Mouse (Mus musculus): ENCODE results near the gene Cdh6. TPM values are rescaled to one million over a fixed set of nuclear protein-coding genes. Genes with fewer than 3 reads are reported as not detected.

The Cdh6 gene
- total RNA-seq, 1 experiment: 1.6 TPM

- TF ChIP-seq ZNF384 (IDR thresholded peaks at IDR 0.05; ENCODE audit: low read depth, low read length) (no peak), ZC3H11A (IDR thresholded peaks at IDR 0.05; ENCODE audit: borderline replicate concordance, low read depth, low read length) (no peak), CHD2 (IDR thresholded peaks at IDR 0.05; ENCODE audit: low read depth, low read length) (no peak), MAFK (IDR thresholded peaks at IDR 0.05; ENCODE audit: insufficient read depth, low read depth, low read length) (no peak), HCFC1 (IDR thresholded peaks at IDR 0.05; ENCODE audit: borderline replicate concordance, insufficient read depth, low read length) (no peak)
- Histone ChIP-seq H3K4me1 (ENCODE audit: control insufficient read depth in 2 of 2, insufficient read depth in 2 of 2, low read length in 2 of 2, poor library complexity in 1 of 2) (no peaks in the 10 kb centered on the region), H3K27ac (ENCODE audit: insufficient read depth, low read depth, low read length, poor library complexity, severe bottlenecking) (no peak overlapping the region), H3K4me3 (ENCODE audit: insufficient read depth in 1 of 2, low read depth in 1 of 2, low read length in 2 of 2, poor library complexity in 1 of 2, severe bottlenecking in 1 of 2) (no peak overlapping the region), H3K9ac (ENCODE audit: insufficient read depth, low read depth, low read length, poor library complexity, severe bottlenecking) (no peak overlapping the region), H3K9me3 (ENCODE audit: control insufficient read depth, insufficient read depth, low read depth, low read length) (no peaks in the 10 kb centered on the region), H3K36me3 (ENCODE audit: control insufficient read depth, insufficient read depth, low read length, poor library complexity, severe bottlenecking) (no peaks in the 10 kb centered on the region)
- in situ Hi-C loops (cut with MboI; ENCODE audit: low sequenced_read_pairs in 2 of 2, unreplicated experiment in 2 of 2): no loop called here
- DNase-seq (ENCODE audit: low read depth, low spot score): no peak
Observed at GRCm38 (mm10) chr15:13084746-13085145, 88.7 kb downstream of the Cdh6 start.

- TF ChIP-seq MAFK (IDR thresholded peaks at IDR 0.05; ENCODE audit: insufficient read depth, low read depth, low read length): no peak
- no peak for TF ChIP-seq ZC3H11A (IDR thresholded peaks at IDR 0.05; ENCODE audit: borderline replicate concordance, low read depth, low read length)
- no peak for TF ChIP-seq HCFC1 (IDR thresholded peaks at IDR 0.05; ENCODE audit: borderline replicate concordance, insufficient read depth, low read length)
- TF ChIP-seq ZNF384 (IDR thresholded peaks at IDR 0.05; ENCODE audit: low read depth, low read length): no peak
- TF ChIP-seq CHD2 (IDR thresholded peaks at IDR 0.05; ENCODE audit: low read depth, low read length): no peak
- H3K9ac ChIP-seq (ENCODE audit: insufficient read depth, low read depth, low read length, poor library complexity, severe bottlenecking): no peak overlapping the region
- H3K36me3 ChIP-seq (ENCODE audit: control insufficient read depth, insufficient read depth, low read length, poor library complexity, severe bottlenecking): no peaks in the 10 kb centered on the region
- H3K9me3 ChIP-seq (ENCODE audit: control insufficient read depth, insufficient read depth, low read depth, low read length): no peaks in the 10 kb centered on the region
- no peak overlapping the region for H3K27ac ChIP-seq (ENCODE audit: insufficient read depth, low read depth, low read length, poor library complexity, severe bottlenecking)
- in situ Hi-C loops (cut with MboI; ENCODE audit: low sequenced_read_pairs in 2 of 2, unreplicated experiment in 2 of 2): no loop called here
- no peak overlapping the region for H3K4me3 ChIP-seq (ENCODE audit: insufficient read depth in 1 of 2, low read depth in 1 of 2, low read length in 2 of 2, poor library complexity in 1 of 2, severe bottlenecking in 1 of 2)
- DNase-seq (ENCODE audit: low read depth, low spot score): no peak
- H3K4me1 ChIP-seq (ENCODE audit: control insufficient read depth in 2 of 2, insufficient read depth in 2 of 2, low read length in 2 of 2, poor library complexity in 1 of 2): no peaks in the 10 kb centered on the region
Observed at GRCm38 (mm10) chr15:13076908-13077669, 96.4 kb downstream of the Cdh6 start.

- in situ Hi-C loops (cut with MboI; ENCODE audit: low sequenced_read_pairs in 2 of 2, unreplicated experiment in 2 of 2): no loop called here
- H3K27ac ChIP-seq (ENCODE audit: insufficient read depth, low read depth, low read length, poor library complexity, severe bottlenecking): no peak overlapping the region
- TF ChIP-seq CHD2 (IDR thresholded peaks at IDR 0.05; ENCODE audit: low read depth, low read length): no peak
- no peak for TF ChIP-seq HCFC1 (IDR thresholded peaks at IDR 0.05; ENCODE audit: borderline replicate concordance, insufficient read depth, low read length)
- no peak for TF ChIP-seq ZC3H11A (IDR thresholded peaks at IDR 0.05; ENCODE audit: borderline replicate concordance, low read depth, low read length)
- no peak for TF ChIP-seq ZNF384 (IDR thresholded peaks at IDR 0.05; ENCODE audit: low read depth, low read length)
- no peak for TF ChIP-seq MAFK (IDR thresholded peaks at IDR 0.05; ENCODE audit: insufficient read depth, low read depth, low read length)
- no peak for DNase-seq (ENCODE audit: low read depth, low spot score)
- no peaks in the 10 kb centered on the region for H3K9me3 ChIP-seq (ENCODE audit: control insufficient read depth, insufficient read depth, low read depth, low read length)
- H3K9ac ChIP-seq (ENCODE audit: insufficient read depth, low read depth, low read length, poor library complexity, severe bottlenecking): no peak overlapping the region
- H3K4me3 ChIP-seq (ENCODE audit: insufficient read depth in 1 of 2, low read depth in 1 of 2, low read length in 2 of 2, poor library complexity in 1 of 2, severe bottlenecking in 1 of 2): no peak overlapping the region
- no peaks in the 10 kb centered on the region for H3K4me1 ChIP-seq (ENCODE audit: control insufficient read depth in 2 of 2, insufficient read depth in 2 of 2, low read length in 2 of 2, poor library complexity in 1 of 2)
- H3K36me3 ChIP-seq (ENCODE audit: control insufficient read depth, insufficient read depth, low read length, poor library complexity, severe bottlenecking): no peaks in the 10 kb centered on the region
Observed at GRCm38 (mm10) chr15:13074047-13074446, 99.4 kb downstream of the Cdh6 start.

GRCm38 (mm10) chr15:13068213-13068516 lies 105.3 kb downstream of the Cdh6 start:
- Histone ChIP-seq H3K27ac (ENCODE audit: insufficient read depth, low read depth, low read length, poor library complexity, severe bottlenecking) (no peak overlapping the region), H3K4me1 (ENCODE audit: control insufficient read depth in 2 of 2, insufficient read depth in 2 of 2, low read length in 2 of 2, poor library complexity in 1 of 2) (no peaks in the 10 kb centered on the region), H3K9ac (ENCODE audit: insufficient read depth, low read depth, low read length, poor library complexity, severe bottlenecking) (no peak overlapping the region), H3K36me3 (ENCODE audit: control insufficient read depth, insufficient read depth, low read length, poor library complexity, severe bottlenecking) (no peaks in the 10 kb centered on the region), H3K4me3 (ENCODE audit: insufficient read depth in 1 of 2, low read depth in 1 of 2, low read length in 2 of 2, poor library complexity in 1 of 2, severe bottlenecking in 1 of 2) (no peak overlapping the region), H3K9me3 (ENCODE audit: control insufficient read depth, insufficient read depth, low read depth, low read length) (no peaks in the 10 kb centered on the region)
- no peak for TF ChIP-seq HCFC1 (IDR thresholded peaks at IDR 0.05; ENCODE audit: borderline replicate concordance, insufficient read depth, low read length)
- DNase-seq (ENCODE audit: low read depth, low spot score): no peak
- in situ Hi-C loops (cut with MboI; ENCODE audit: low sequenced_read_pairs in 2 of 2, unreplicated experiment in 2 of 2): no loop called here

Measured in ES-E14 (cell line).